Mouse (Mus musculus) embryonic facial prominence, embryonic 10.5 days (tissue): ENCODE measurements around the gene Gm17304. TPM values are rescaled to one million over a fixed set of nuclear protein-coding genes. Genes with fewer than 3 reads are reported as not detected.

Experiments used
- DNase-seq: peaks from one replicate; pipeline ENCODE4 v3.0.0-alpha.2; 2017; ENCODE audit warnings: low spot score
- H3K27ac ChIP-seq: fragments of 300-500 bp; sonication (generic); replicated peaks from 2 replicates; pipeline ENCODE4 v1.5.1; 2016; ENCODE audit warnings: mild to moderate bottlenecking
- H3K27me3 ChIP-seq: fragments of 300-500 bp; sonication (generic); replicated peaks from 2 replicates; pipeline ENCODE4 v1.6.1; 2016; ENCODE audit warnings: low read depth, mild to moderate bottlenecking; ENCODE audit not compliant: poor library complexity, severe bottlenecking
- H3K36me3 ChIP-seq: fragments of 300-500 bp; sonication (generic); replicated peaks from 2 replicates; pipeline ENCODE4 v1.6.1; 2016; ENCODE audit warnings: mild to moderate bottlenecking, moderate library complexity
- H3K4me1 ChIP-seq: fragments of 300-500 bp; sonication (generic); 2 replicates; pipeline ENCODE4 v1.6.1; 2016
- H3K4me3 ChIP-seq: fragments of 300-500 bp; sonication (generic); 2 replicates; pipeline ENCODE4 v1.5.1; 2016; ENCODE audit warnings: mild to moderate bottlenecking, moderate library complexity
- H3K9me3 ChIP-seq: fragments of 300-500 bp; sonication (generic); 2 replicates; pipeline ENCODE4 v1.6.1; 2016; ENCODE audit warnings: mild to moderate bottlenecking
- WGBS: fragments of 180-500 bp; shearing (Covaris S2); methylation state at CpG from one replicate; pipeline ENCODE4 v1.1.7; 2016; 5-methylcytosine and 5-hydroxymethylcytosine counted together
- polyA plus RNA-seq: library from polyadenylated mRNA; unstranded; fragments of >200 nt; fragmentation: Nextera tagmentation; extraction: Ambion mirVana; gene quantifications from 2 replicates; pipeline ENCODE4 v1.2.1, GENCODE M21; 2016

Gene Gm17304
- polyA plus RNA-seq, 1 experiment from 2014 or later: not detected

DNA sequence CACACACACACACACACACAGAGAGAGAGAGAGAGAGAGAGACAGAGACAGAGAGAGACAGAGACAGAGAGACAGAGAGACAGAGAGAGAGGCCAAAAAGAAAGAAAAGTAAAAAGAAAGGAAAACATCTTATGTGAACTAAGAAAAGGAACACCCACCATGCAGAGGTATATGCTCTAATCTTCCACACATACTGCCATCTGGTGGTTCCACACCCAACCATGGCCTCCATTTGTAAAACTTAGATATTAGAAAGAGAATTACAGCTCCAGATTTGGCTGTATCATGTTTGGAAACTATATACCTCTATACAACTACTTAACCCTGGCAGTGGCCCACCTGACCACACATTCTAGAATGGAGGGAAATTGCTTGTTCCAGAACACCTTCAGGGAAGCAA, 14.5 kb upstream of the Gm17304 start:
- DNase-seq: no peak
- Histone ChIP-seq H3K4me3 (no peak overlapping the region), H3K9me3 (no peaks in the 10 kb centered on the region), H3K36me3 (peaks cover 37% of the 10 kb centered on the region), H3K27me3 (no peaks in the 10 kb centered on the region), H3K27ac (no peak overlapping the region), H3K4me1 (no peaks in the 10 kb centered on the region)

DNA sequence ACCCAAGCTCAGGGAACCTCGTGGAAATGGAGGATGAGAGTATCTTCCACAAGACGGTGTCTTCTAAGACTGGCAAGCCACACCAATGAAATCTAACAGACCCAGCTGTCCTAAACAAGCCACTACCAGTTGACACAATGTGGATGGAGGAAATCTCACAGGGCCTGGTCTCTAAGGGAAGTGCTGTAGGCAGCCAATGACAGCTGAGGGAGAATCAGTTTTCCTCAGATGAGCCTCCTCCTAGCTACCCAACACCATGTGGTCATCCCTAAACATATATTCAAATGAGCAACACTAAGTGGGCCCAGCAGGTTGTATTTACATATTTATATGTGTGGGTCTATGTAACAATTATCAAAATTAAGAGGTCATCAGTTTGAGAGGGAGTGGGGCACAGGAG, 11.4 kb upstream of the Gm17304 start:
- H3K36me3 ChIP-seq: peaks cover 35% of the 10 kb centered on the region
- H3K4me1 ChIP-seq: no peaks in the 10 kb centered on the region
- WGBS: 91% methylated on average over 2 of the region's 2 CpGs
- H3K27ac ChIP-seq: no peak overlapping the region
- H3K27me3 ChIP-seq: no peaks in the 10 kb centered on the region
- no peaks in the 10 kb centered on the region for H3K9me3 ChIP-seq
- DNase-seq: no peak
- no peak overlapping the region for H3K4me3 ChIP-seq

DNA sequence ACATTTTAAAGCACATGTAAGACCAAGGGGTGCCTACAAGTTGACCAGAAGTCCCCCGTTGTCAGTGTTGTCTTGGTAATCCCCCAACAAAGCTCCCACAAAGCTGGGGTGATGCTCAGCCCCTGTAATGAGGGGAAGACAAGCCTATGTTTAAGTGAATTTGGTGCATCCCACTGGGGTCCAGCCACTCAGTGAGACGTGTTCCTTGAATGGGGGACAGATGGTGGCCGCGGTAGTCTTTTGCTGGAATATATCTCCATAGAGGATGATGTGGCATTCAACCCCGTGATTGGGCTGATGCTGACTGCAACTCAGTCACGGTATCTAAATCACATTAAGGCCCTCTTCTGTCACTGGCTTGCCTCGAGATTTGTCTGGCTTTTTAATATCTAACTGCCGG, 9.4 kb upstream of the Gm17304 start:
- Histone ChIP-seq H3K36me3 (peaks cover 34% of the 10 kb centered on the region), H3K4me3 (no peak overlapping the region), H3K9me3 (no peaks in the 10 kb centered on the region), H3K27ac (no peak overlapping the region), H3K27me3 (no peaks in the 10 kb centered on the region), H3K4me1 (no peaks in the 10 kb centered on the region)
- 91% methylated on average over 8 of the region's 8 CpGs for WGBS
- no peak for DNase-seq

DNA sequence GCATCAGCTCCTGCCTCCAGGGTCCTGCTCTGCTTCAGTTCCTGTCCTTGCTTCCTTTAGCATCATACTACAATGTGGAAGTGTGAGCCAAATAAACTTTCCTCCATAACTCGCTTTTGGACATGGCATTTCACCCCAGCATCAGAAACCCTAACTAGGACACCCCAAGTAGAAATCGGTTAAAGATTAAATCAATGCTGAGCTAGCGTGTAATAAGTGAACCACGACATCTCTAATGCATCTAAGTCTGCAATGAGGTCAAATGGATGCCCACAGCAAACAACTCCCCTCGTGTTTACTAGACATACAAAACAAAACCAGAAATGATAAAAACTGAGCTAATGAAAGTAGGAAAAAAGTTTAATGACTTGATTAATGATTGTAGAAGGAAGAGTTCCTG, 4.5 kb upstream of the Gm17304 start:
- H3K9me3 ChIP-seq: no peaks in the 10 kb centered on the region
- H3K27ac ChIP-seq: no peak overlapping the region
- WGBS: 91% methylated on average over 5 of the region's 5 CpGs
- DNase-seq: no peak
- peaks cover 39% of the 10 kb centered on the region for H3K36me3 ChIP-seq
- no peaks in the 10 kb centered on the region for H3K4me1 ChIP-seq
- H3K27me3 ChIP-seq: no peaks in the 10 kb centered on the region
- no peak overlapping the region for H3K4me3 ChIP-seq

DNA sequence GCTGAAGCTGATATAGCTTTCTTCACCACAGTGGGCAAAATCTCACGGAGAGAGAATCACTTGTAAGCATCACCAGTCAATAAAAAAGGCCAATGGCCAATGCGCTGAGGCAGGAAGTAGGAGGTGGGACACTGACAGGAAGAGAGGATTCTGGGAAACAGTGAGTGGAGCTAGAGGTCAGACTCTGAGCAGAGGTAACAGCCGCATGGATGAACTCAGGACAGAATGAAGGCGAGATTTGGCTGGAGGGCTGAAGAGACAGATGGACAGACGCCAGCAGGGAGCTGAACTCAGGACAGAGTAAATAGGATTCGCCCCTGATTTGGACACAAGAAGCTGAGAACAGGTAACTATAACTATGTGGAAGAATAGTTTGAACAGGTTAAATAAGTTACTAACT, 3.8 kb upstream of the Gm17304 start:
- DNase-seq: no peak
- H3K27ac ChIP-seq: no peak overlapping the region
- WGBS: 89% methylated on average over 6 of the region's 6 CpGs
- H3K36me3 ChIP-seq: peaks cover 34% of the 10 kb centered on the region
- H3K4me3 ChIP-seq: no peak overlapping the region
- H3K9me3 ChIP-seq: no peaks in the 10 kb centered on the region
- H3K27me3 ChIP-seq: no peaks in the 10 kb centered on the region
- no peaks in the 10 kb centered on the region for H3K4me1 ChIP-seq

DNA sequence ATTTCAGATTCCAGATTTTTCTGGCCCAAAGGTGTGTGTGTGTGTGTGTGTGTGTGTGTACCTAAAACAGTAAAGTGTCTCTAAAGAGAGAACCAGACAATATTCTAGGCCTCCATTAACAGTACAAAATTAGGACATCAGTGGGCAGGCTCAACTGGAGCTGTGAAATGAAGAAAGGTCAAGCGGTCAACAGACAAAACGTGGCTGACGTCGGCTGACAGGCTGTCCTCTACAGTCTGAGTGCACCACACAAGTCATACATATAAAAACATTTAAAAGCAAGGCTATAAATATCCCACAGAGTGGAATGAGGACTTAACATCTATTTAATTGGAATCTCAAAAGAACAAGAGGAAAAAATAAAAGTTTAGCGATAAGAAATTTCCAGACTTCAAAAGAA, 1.8 kb upstream of the Gm17304 start:
- WGBS: 85% methylated on average over 5 of the region's 5 CpGs

DNA sequence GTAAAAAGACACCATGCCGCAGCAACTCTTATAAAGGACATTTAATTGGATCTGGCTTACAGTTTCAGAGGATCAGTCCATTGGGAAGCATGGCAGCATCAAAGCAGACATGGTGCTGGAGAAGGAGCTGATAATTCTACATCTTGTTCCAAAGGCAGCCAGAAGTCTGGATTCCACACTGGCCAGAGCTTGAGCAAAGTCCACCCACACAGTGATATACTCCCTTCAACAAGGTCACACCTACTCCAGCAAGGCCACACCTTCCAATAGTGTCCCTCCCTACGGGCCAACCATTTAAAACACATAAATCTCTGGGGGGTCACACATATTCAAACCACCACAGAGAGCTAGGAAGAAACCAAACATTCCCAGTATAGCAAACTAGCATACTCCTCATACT, 3.3 kb downstream of the Gm17304 start:
- no peaks in the 10 kb centered on the region for H3K9me3 ChIP-seq
- no peaks in the 10 kb centered on the region for H3K4me1 ChIP-seq
- no peak overlapping the region for H3K4me3 ChIP-seq
- H3K36me3 ChIP-seq: peaks cover 62% of the 10 kb centered on the region
- no peak overlapping the region for H3K27ac ChIP-seq
- no peak for DNase-seq
- H3K27me3 ChIP-seq: no peaks in the 10 kb centered on the region
- WGBS: 91% methylated on average over 2 of the region's 2 CpGs

More for the DNA sequence above, 1.8 kb upstream of the Gm17304 start:
- no peaks in the 10 kb centered on the region for H3K4me1 ChIP-seq
- DNase-seq: no peak
- H3K27ac ChIP-seq: no peak overlapping the region
- no peaks in the 10 kb centered on the region for H3K9me3 ChIP-seq
- no peaks in the 10 kb centered on the region for H3K27me3 ChIP-seq
- peaks cover 39% of the 10 kb centered on the region for H3K36me3 ChIP-seq
- H3K4me3 ChIP-seq: no peak overlapping the region

DNA sequence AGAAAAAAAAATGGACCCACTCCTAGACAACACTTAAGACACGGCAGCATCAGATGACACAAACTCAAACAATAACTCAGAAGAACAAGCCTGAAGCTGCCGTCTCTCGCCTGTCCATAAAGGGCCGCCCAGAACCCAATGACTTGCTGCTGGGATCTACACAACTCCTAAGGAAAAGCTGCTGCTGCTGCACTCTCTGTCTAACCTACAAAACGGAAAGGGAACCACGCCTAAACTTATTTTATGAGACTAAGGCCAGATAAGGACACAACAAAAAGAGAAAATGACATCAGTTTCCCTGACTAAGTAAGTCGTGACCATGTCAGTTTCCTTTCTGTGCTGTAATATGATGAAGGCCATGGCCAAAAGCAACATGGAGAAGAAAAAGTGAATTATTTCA, 5.7 kb downstream of the Gm17304 start:
- Histone ChIP-seq H3K36me3 (peaks cover 63% of the 10 kb centered on the region), H3K9me3 (no peaks in the 10 kb centered on the region), H3K27ac (no peak overlapping the region), H3K4me3 (no peak overlapping the region), H3K27me3 (no peaks in the 10 kb centered on the region), H3K4me1 (no peaks in the 10 kb centered on the region)
- no peak for DNase-seq
- WGBS: 89% methylated on average over 7 of the region's 7 CpGs

DNA sequence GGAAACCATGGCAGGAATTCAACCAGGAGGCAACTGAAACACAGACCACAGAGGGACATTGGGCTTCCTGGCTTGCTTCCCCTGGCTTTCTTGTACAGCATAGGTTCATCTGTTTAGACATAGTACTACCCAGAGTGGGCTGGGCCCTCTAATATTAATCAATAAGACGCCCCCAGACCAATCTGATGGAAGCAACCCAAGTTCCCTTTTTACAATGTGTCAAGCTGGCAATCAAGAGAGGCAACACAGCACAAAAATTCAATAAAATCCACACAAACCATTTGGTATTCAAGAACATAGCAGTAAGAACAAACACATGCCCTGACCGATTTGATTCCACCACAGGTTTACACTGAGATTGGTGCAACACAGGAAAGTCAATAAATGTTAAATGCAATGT, 6.1 kb downstream of the Gm17304 start:
- Histone ChIP-seq H3K4me3 (no peak overlapping the region), H3K27me3 (no peaks in the 10 kb centered on the region), H3K4me1 (no peaks in the 10 kb centered on the region), H3K36me3 (peaks cover 63% of the 10 kb centered on the region), H3K9me3 (no peaks in the 10 kb centered on the region), H3K27ac (no peak overlapping the region)
- DNase-seq: no peak
- 91% methylated on average over 2 of the region's 2 CpGs for WGBS

DNA sequence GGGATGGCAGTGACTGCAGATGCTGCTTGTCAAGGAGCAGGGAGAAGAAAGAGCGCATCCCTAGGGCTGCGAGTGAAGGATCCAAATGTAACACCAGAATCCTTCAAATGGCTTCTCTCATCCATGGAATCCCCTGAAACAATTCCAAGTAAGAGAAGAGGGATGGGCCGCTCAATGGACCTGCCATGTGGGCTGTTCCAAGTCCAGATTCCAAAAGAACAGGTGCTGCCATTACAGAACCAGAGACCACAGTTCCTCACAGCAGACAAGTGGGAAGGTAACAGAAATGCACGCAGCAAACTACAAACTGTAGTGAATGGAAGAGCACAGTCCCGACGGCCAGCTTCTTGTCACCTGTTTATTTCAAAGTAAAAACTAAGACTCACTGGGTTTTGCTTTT, 11.5 kb downstream of the Gm17304 start:
- H3K27ac ChIP-seq: no peak overlapping the region
- DNase-seq: no peak
- 92% methylated on average over 6 of the region's 6 CpGs for WGBS
- no peak overlapping the region for H3K4me3 ChIP-seq
- H3K36me3 ChIP-seq: peaks cover 78% of the 10 kb centered on the region
- no peaks in the 10 kb centered on the region for H3K9me3 ChIP-seq
- H3K4me1 ChIP-seq: no peaks in the 10 kb centered on the region
- H3K27me3 ChIP-seq: no peaks in the 10 kb centered on the region

DNA sequence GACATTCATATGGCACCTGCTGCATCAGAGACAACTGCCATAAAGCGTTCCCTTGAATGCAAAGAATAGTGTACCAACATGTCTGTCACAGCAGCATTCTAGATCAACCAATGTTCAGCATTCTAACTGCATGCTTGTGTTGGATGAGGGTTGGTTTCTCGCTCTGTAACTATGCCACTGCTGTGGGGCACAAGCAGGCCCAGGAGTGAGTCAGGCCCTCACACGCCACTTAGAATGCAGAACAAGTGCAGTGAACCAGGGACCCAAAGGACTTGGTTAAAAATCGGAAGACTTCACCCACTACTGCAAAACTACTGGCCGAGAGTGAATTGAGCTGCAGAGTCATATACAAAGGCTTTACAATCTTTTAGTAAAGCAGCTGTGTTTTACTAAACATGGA, 13.3 kb downstream of the Gm17304 start:
- WGBS: 92% methylated on average over 5 of the region's 5 CpGs
- Histone ChIP-seq H3K4me1 (no peaks in the 10 kb centered on the region), H3K27ac (no peak overlapping the region), H3K9me3 (no peaks in the 10 kb centered on the region), H3K27me3 (no peaks in the 10 kb centered on the region), H3K4me3 (no peak overlapping the region), H3K36me3 (peaks cover 77% of the 10 kb centered on the region)
- DNase-seq: no peak

DNA sequence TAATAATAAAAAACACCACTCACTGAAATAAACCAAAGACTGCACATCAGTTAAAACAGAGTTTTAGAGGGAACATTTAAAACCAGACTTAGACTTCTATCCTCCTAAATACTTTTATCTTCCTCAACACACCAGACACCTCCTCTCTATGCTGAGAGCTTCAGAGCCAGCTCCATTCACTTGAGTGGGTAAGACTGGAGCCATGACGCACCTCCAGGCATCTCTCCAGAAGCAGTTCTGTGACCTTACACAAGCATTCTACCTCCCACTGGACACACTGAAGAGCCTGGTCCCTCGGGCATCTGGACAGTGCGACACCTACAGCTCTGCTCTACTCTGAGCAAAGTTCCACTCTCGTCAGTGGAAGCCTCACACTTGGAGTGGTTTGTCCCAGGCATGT, 14.4 kb downstream of the Gm17304 start:
- WGBS: 96% methylated on average over 4 of the region's 4 CpGs
- Histone ChIP-seq H3K9me3 (no peaks in the 10 kb centered on the region), H3K4me1 (no peaks in the 10 kb centered on the region), H3K27me3 (no peaks in the 10 kb centered on the region), H3K4me3 (no peak overlapping the region), H3K36me3 (peaks cover 71% of the 10 kb centered on the region), H3K27ac (no peak overlapping the region)
- DNase-seq: no peak

DNA sequence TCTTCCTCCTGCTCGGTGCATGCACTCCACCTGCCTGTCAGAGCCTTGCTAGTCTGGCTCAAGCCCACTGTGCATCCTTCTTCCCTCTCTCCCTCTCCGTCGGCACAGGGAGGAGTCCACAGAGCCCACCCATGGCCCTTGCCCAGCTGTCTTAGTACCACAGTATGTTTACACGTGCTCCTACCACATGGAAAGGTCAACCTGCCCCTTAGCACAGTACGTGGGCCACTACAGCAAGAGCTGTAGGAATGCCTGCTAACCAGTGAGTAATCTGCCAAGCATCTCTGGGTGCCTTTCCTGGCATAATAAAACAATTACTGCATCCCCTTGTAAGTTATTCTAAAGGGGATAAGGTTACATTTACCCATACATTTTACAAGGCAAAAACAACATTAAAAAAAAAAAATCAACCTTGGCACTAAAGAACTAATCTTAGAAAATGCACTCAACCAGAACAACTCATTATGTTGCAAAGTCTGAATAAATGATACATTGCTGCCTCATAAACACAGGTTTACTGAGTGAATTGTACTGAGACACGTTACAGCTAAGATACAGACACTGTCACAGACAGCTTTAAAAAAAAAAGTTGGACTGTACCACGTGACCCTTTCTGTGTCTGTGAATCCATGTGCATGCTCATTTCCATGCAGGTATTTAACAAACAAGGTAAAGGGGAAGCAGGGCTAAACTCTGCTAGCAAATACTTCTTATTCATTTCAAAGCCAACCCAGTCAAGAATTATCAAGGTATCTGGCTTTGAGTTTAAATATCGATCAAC, 19.7 kb downstream of the Gm17304 start:
- WGBS: 81% methylated on average over 8 of the region's 8 CpGs
- H3K4me3 ChIP-seq: no peak overlapping the region
- H3K36me3 ChIP-seq: peaks cover 56% of the 10 kb centered on the region
- H3K27me3 ChIP-seq: no peaks in the 10 kb centered on the region
- no peaks in the 10 kb centered on the region for H3K9me3 ChIP-seq
- no peak overlapping the region for H3K27ac ChIP-seq
- no peaks in the 10 kb centered on the region for H3K4me1 ChIP-seq
- no peak for DNase-seq
